Mouse (Mus musculus) gastrocnemius, postnatal 36 days (tissue): ENCODE results near the gene Gm17655. TPM values are rescaled to one million over a fixed set of nuclear protein-coding genes. Genes with fewer than 3 reads are reported as not detected.
"Not testable (repeated sequence)": the region's sequence is repeated elsewhere in the genome, so short reads cannot be mapped to it uniquely, and the experiment has no call there.

ENCODE experiments used
- DNase-seq, 2 experiments: peaks; one replicate each; pipeline ENCODE4 v3.0.0; 2022
- intact Hi-C: fragments of 180-260 bp; cut with DNase I; formaldehyde crosslinking; loops from one replicate; pipeline ENCODE4 v1.15.1; 2025
- long read RNA-seq, 2 experiments: library from polyadenylated mRNA; stranded (forward); transcript quantifications; one replicate each; pipeline ENCODE4 v2.0.0; 2021
- total RNA-seq, 2 experiments: library from RNA; stranded (reverse); gene quantifications; 2 replicates each; pipeline ENCODE4 v1.2.3; 2021

The Gm17655 gene
- total RNA-seq: 1 to 10 TPM; 2.1 to 2.6 TPM
- long read RNA-seq, experiment 1: 0 reads
- long read RNA-seq, experiment 2: 0 reads

DNA sequence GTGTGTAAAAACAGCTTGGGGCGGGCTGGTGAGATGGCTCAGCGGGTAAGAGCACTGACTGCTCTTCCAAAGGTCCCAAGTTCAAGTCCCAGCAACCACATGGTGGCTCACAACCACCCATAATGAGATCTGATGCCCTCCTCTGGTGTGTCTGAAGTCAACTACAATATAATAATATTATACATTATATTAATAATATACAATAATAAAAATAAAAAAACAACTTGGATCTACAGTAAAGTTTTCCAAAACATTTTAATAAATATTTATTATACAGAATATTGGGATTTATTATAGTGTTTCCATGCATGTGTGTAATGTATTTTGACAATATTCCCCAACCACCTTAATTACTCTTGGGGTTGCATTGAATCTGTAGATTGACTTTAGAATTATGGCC, at the start of gene Gm17655:
Gene Gm17655 (minus strand): TSS at position 101 of the 400 bp plus-strand sequence.
- DNase-seq, intact Hi-C loops: not testable (repeated sequence)

DNA sequence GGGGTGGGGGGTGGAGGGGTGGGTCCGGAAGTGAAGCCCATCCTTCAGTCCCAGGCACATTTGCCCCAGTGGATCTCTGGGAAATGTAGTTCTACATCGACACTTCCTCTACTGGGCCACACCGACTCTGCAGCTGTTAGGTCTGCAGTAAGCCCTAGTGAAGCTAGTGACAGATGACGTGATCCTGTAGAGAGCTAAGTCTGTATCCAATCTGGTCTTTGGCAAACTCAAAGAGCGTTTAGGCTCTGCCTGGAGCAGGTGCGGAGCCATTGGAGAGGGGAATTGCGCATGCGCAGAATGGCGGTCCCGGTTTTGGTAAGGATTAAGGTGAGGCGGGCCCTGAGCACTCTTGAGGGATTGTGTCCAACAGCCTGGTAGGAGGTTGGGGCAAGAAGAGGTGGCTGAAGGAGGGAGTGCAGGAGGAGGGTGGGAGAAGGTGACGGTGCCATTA, 37.7 kb upstream of the Gm17655 start, which contains the start of gene Zfp605:
Gene Zfp605 (plus strand): TSS at position 102 of the 451 bp plus-strand sequence.
- intact Hi-C loops: no loop called here
- DNase-seq: peak; percentile 81 to 86

GRCm38 (mm10) chr5:110108305-110108628, 36.0 kb upstream of the Gm17655 start:
- DNase-seq: no peak
- intact Hi-C loops: no loop called here

GRCm38 (mm10) chr5:110107581-110108304, 35.4 kb upstream of the Gm17655 start, which contains the start of gene Gtpbp6:
Gene Gtpbp6, minus strand, starts transcription at chr5:110108197.
- intact Hi-C loops: no loop called here
- DNase-seq: peak; percentile 88 to 96

DNA sequence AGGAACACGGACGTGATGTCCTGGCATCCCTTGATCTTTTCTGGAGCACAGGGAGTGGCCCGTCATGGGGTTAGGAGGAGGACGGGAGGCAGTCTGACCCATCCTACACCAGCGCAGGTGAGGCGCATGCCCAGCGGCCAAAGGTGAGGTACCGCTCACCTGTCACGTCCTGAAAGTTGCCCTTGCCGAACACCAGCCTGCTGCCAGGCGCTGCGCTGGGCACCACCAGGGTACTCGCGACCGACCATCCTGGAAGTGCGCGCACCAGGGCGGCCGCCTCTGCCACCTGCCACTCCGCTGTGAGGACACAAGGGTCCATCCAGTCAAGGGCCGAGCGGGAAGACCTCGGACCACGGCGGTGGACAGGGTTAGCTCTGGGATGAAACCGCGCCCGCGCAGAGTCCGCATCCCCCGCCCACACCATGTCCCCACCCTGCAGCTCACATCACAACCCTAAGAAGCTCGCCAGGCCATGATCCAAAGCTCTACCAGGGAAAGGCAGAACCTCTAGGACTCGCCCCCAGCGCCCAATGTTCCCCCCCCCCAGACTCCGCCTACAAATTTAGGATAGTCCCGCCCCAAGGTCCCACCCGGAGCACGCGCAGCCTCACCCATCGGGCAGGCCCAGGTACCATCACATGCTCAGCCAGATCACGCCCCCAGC, 34.7 kb upstream of the Gm17655 start:
- DNase-seq: peak; percentile 24 to 28
- intact Hi-C loops: no loop called here

DNA sequence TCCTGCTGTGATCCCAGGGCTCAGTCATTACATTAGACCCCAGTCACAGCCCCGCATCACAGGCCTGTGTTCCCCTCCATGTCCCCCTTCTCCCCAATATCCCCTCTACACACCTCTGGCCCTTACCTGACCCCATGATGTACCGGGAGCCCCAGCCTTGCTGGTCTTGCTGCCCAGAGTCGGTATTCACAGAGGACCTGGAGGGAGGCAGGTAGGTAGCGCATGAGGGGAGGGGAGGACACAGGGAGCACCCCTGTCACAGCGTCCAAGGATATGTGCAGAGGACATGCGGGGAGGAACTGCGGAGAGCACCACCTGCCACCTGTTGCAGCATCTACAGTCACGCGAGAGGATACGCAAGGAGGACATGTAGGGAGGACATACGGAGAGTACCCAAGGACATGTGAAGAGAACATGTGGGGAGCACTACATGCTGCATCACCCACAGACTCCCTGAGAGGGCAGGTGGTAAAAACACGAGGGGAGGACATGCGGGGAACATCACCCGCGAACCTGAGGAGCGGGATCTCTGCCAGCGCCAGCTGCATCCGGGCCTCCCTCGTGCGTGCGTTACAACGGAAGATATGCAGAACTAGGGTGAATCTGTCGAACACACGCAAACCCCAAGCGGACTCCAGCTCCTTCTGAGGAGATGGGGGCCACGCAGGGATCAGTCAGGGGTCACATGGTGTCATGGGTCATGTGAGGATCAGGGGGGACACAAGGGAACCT, 34.0 kb upstream of the Gm17655 start:
- intact Hi-C loops: no loop called here
- no peak for DNase-seq

DNA sequence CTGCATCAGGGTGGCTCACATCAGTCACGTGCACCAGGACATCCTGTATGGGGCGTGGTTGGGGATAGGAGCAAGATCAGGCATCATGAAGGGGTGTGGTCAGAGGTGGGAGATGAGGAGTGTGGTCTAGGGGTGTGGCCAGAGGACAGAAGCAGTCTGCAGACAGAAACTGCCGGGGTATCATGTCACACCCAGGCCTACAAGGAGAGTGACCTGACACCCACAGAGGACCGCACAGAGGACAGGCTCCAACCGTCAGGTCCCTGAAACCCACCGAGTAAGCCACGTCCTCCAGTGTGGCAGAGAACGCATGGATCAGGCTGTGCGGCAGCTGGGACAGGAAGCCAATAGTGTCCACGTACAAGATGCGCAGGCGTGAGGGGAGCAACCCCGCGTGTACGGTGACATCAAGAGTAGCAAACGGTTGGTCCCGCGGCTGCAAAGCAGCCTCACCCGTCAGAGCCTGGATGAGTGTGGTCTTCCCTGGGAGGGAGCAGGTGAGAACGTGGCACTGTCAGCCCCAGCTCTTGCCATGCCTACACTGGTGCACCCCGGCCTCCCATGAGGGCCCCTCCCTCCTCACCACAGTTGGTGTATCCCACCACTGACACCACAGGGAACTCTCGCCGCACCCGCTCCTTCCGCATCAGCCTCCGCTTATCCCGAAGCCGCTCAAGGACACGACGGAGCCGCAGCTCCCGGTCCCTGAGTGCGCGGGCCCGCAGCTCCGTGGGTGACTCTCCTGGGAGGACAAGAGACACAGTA, 32.5 kb upstream of the Gm17655 start:
- intact Hi-C loops: no loop called here
- no peak for DNase-seq

GRCm38 (mm10) chr5:110103901-110104615, 31.7 kb upstream of the Gm17655 start:
- no peak for DNase-seq
- intact Hi-C loops: no loop called here

GRCm38 (mm10) chr5:110102853-110103625, 30.7 kb upstream of the Gm17655 start:
- no peak for DNase-seq
- intact Hi-C loops: no loop called here

- intact Hi-C loops: no loop called here
- no peak for DNase-seq
Observed at GRCm38 (mm10) chr5:110102429-110102828, 30.1 kb upstream of the Gm17655 start.

- intact Hi-C loops: no loop called here
- DNase-seq: no peak
Observed at GRCm38 (mm10) chr5:110101716-110102347, 29.5 kb upstream of the Gm17655 start.

DNA sequence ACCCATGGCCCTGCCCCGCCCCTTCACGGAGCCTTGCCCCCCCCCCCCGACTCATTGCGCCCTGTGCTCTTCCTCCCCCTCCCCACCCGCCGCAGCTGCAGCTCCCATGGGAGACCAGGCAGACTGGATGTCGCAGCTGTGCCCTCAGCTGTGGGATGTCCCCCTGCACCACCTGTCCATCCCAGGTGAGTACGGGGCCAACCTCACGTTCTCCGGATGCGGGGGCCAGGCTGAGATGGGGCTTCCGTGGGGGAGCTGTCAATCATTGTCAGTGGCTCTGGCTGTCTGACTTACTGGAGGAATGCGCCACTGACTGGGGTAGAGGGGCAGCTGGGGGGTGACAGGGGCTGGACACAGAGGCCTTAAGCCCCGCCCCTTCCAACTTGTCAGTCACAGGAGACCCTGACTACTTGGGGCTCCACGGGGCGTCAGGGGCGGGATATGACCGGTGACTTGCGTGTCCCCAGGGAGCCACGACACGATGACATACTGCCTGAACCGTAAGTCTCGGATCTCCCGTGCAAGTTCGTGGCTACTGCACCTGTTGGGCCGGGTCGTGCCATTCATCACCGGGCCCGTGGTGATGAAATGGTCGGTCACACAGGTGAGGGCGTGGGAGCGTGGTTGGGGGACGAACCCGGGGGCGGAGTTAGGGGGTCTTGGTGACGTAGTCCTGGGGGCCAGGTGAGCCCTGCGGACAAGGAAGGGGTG, 28.8 kb upstream of the Gm17655 start:
- DNase-seq: no peak
- intact Hi-C loops: no loop called here

GRCm38 (mm10) chr5:110099656-110100580, 27.6 kb upstream of the Gm17655 start, which contains the start of gene Plcxd1:
Gene Plcxd1, plus strand, starts transcription at chr5:110099969.
- intact Hi-C loops: loop anchor here (5.0 kb wide), 1 partner anchor 43 kb away; no protein-coding TSS in a partner anchor
- DNase-seq: no peak

DNA sequence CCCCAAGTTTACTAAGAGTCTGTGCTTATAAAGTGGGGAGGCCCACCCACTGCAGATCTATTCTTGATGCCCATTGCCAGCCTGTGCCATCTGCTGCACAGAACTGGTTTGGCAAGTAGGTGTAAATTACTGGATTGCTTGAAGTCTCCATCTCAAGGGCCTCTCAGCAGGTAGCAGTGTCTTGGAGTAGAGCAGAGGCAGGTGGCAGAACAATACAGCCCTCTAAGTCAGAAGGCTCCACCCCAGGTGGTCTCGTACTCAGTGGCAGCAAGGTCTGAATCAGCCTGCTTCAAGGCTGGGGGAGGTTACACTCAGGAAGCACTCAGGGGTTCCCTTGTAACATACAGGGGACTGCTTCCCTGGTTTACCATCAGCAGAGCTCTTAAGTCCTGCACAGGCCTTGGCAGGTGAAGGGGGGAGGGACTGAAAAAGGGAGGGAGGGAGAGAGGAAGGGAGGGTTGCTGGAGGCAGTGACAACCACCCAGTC, 26.7 kb upstream of the Gm17655 start:
- no peak for DNase-seq
- intact Hi-C loops: loop anchor here (5.0 kb wide), 1 partner anchor 42 kb away; no protein-coding TSS in a partner anchor

DNA sequence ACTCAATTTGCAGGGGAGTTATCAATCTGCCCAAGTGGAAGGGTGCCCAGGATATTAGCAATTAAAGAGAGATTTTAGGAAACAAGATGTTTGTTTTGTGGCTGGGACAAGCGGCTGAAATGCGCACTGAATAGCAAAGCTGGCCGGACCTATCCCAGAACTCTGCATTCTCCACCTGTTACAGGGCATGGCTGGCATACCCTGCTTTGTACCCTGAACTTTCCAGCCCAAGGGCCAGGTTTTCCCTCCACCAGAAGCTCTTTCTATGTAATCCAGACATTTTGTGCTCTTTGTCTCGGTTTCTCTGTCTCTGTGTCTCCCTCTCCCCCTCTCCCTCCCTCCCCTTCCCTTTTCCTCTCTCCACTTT, 22.5 kb upstream of the Gm17655 start:
- DNase-seq: no peak
- intact Hi-C loops: loop anchor here (5.0 kb wide), 1 partner anchor 38 kb away; no protein-coding TSS in a partner anchor

DNA sequence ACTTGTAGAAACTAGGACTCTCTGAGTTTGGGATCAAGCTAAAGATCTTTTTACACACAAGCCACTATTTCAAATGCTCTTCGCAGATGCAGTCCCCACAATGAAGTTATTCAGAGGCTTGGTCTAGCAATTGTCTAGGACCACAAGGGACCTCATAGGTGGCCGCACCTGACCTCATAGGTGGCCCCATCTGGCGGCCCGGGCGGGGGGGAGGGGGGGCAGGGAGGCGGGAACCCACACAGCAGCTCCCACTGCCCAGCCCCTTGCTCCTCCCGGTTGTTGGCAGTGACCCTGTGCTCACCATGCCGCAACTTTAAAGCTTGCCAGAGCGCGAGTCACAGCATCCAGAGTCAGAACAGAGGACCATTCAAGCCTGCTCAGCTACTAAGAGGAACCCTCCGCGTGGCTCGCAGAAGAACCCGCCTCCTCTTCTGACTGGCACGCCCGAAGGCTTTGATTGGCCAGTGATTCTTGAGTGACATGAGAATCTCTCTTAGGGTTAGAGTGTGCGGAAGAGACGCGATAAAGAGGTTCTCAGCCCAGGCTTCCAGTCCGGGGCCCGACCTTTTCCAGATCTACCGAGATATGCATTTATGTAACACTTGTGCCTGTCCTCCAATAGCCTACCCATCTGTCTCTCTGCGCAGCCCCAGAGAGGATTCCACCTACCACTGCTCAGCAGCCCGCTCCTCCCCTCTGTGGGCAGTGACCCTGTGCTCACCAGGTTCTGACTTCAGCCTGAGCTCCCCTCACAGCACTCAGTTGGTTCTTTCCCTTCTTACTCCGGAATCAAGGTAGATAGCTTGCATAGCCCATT, 21.9 kb upstream of the Gm17655 start, which contains the start of gene Gm35315:
Gene Gm35315 (minus strand): TSS at position 391 of the 817 bp plus-strand sequence.
- intact Hi-C loops: no loop called here
- DNase-seq: peak; percentile 71
